Mouse (Mus musculus) myocyte (in vitro differentiated cells): ENCODE measurements around the gene AI481877. TPM values are rescaled to one million over a fixed set of nuclear protein-coding genes. Genes with fewer than 3 reads are reported as not detected.

Source experiments
- H3K27me3 ChIP-seq: one replicate; pipeline ENCODE4 v1.6.1; 2011; ENCODE audit not compliant: control insufficient read depth, insufficient read depth, insufficient read length
- H3K36me3 ChIP-seq: one replicate; pipeline ENCODE4 v1.6.1; 2011; ENCODE audit not compliant: control insufficient read depth, insufficient read depth
- H3K4me2 ChIP-seq: one replicate; pipeline ENCODE4 v1.6.1; 2011; ENCODE audit warnings: low read depth, control low read depth
- H3K4me3 ChIP-seq: one replicate; pipeline ENCODE4 v1.5.1; 2011; ENCODE audit warnings: mild to moderate bottlenecking, control low read depth, moderate library complexity
- H3K79me2 ChIP-seq: one replicate; pipeline ENCODE4 v1.6.1; 2011; ENCODE audit not compliant: control insufficient read depth, insufficient read depth
- H3ac ChIP-seq: one replicate; pipeline ENCODE4 v1.6.1; 2011; ENCODE audit not compliant: control insufficient read depth, insufficient read length
- CEBPB ChIP-seq: IDR thresholded peaks from 2 replicates; pipeline ENCODE4 v1.6.1; 2011; ENCODE audit warnings: mild to moderate bottlenecking, moderate library complexity; ENCODE audit not compliant: poor library complexity, insufficient read depth, severe bottlenecking
- E2F4 ChIP-seq: IDR thresholded peaks from one replicate; pipeline ENCODE4 v1.6.1; 2011; ENCODE audit warnings: mild to moderate bottlenecking, control low read depth, moderate library complexity; ENCODE audit not compliant: insufficient read depth
- MAX ChIP-seq: IDR thresholded peaks from one replicate; pipeline ENCODE4 v1.6.1; 2011; ENCODE audit warnings: low read depth, mild to moderate bottlenecking, control low read depth
- MYOD1 ChIP-seq, 3 experiments: IDR thresholded peaks; one replicate each; pipeline ENCODE4 v1.6.1; 2011; ENCODE audit warnings: control low read depth in 2 of 3, low read depth in 2 of 3, mild to moderate bottlenecking in 2 of 3, moderate library complexity in 1 of 3; ENCODE audit not compliant: insufficient read length in 2 of 3, control insufficient read depth in 1 of 3
- MYOG ChIP-seq, 3 experiments: IDR thresholded peaks; one replicate each; pipeline ENCODE4 v1.6.1; 2011; ENCODE audit warnings: control low read depth in 2 of 3, low read depth in 2 of 3, mild to moderate bottlenecking in 2 of 3; ENCODE audit not compliant: insufficient read length in 2 of 3, control insufficient read depth in 1 of 3, insufficient read depth in 1 of 3
- POLR2A ChIP-seq: IDR thresholded peaks from one replicate; pipeline ENCODE4 v1.6.1; 2011; ENCODE audit warnings: low read depth, mild to moderate bottlenecking, control low read depth, moderate library complexity; ENCODE audit not compliant: insufficient read length
- POLR2AphosphoS2 ChIP-seq: IDR thresholded peaks from one replicate; pipeline ENCODE4 v1.6.1; 2011; ENCODE audit warnings: low read depth, control low read depth; ENCODE audit not compliant: insufficient read length
- REST ChIP-seq: IDR thresholded peaks from one replicate; pipeline ENCODE4 v1.6.1; 2011; ENCODE audit warnings: mild to moderate bottlenecking, control low read depth, moderate library complexity; ENCODE audit not compliant: insufficient read depth, insufficient read length
- SRF ChIP-seq: IDR thresholded peaks from one replicate; pipeline ENCODE4 v1.6.1; 2011; ENCODE audit warnings: low read depth; ENCODE audit not compliant: control insufficient read depth, insufficient read length
- TCF12 ChIP-seq: IDR thresholded peaks from one replicate; pipeline ENCODE4 v1.6.1; 2011; ENCODE audit warnings: mild to moderate bottlenecking, control low read depth; ENCODE audit not compliant: poor library complexity, insufficient read depth, severe bottlenecking
- TCF3 ChIP-seq: IDR thresholded peaks from one replicate; pipeline ENCODE4 v1.6.1; 2011; ENCODE audit warnings: low read depth, control low read depth; ENCODE audit not compliant: insufficient read length
- USF1 ChIP-seq: IDR thresholded peaks from one replicate; pipeline ENCODE4 v1.6.1; 2011; ENCODE audit warnings: low read depth, mild to moderate bottlenecking, control low read depth, moderate library complexity
- polyA plus RNA-seq: library from polyadenylated mRNA; unstranded; fragments of >200 nt; fragmentation: generic; extraction: Trizol; gene quantifications from one replicate; pipeline ENCODE4 v1.2.1, GENCODE M21; 2012; ENCODE audit warnings: missing spikeins

Gene AI481877
- polyA plus RNA-seq, 1 experiment, result 0.01 TPM

GRCm38 (mm10) chr4:59104166-59104565 lies 34.6 kb downstream of the AI481877 start:
- H3K27me3 ChIP-seq, result no peaks in the 10 kb centered on the region
- H3K4me3 ChIP-seq, result no peak overlapping the region
- H3ac ChIP-seq, result no peak overlapping the region
- TF ChIP-seq SRF (no peak), MAX (no peak), REST (no peak), MYOG (IDR thresholded peaks at IDR 0.05; ENCODE audit: control insufficient read depth in 1 of 3, insufficient read depth in 1 of 3, insufficient read length in 2 of 3, low read depth in 2 of 3) (no peak), MYOD1 (IDR thresholded peaks at IDR 0.05; ENCODE audit: control insufficient read depth in 1 of 3, insufficient read length in 2 of 3, low read depth in 2 of 3) (no peak), POLR2A (no peak), POLR2AphosphoS2 (no peak), E2F4 (no peak), CEBPB (no peak), TCF12 (no peak), USF1 (no peak), TCF3 (no peak)
- H3K4me2 ChIP-seq, result no peak overlapping the region
- no peaks in the 10 kb centered on the region for H3K36me3 ChIP-seq
- no peaks in the 10 kb centered on the region for H3K79me2 ChIP-seq

DNA sequence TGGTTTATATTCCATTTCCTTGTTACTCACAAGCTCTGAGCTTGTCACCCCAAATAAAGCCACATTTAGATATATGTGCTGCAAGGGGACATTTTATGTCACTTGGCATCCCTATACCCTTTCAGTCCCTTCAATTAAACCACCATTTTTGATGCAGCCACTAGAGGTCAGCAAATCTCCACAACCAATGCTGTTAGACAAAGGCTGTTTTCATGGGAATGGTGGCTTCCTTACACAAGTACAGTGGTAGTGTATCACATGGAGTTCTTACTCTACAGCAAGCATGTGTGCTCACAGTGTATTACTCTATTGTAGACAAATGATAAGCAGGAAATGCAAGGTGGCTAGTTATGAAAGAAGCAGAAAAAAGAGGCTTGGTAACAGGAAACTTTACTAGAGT lies 42.4 kb downstream of the AI481877 start:
- Histone ChIP-seq H3K27me3 (no peaks in the 10 kb centered on the region), H3K36me3 (no peaks in the 10 kb centered on the region), H3K4me2 (no peak overlapping the region), H3K79me2 (no peaks in the 10 kb centered on the region), H3ac (no peak overlapping the region), H3K4me3 (no peak overlapping the region)
- TF ChIP-seq CEBPB (no peak), MYOD1 (IDR thresholded peaks at IDR 0.05; ENCODE audit: control insufficient read depth in 1 of 3, insufficient read length in 2 of 3, low read depth in 2 of 3) (no peak), TCF12 (no peak), POLR2A (no peak), MAX (no peak), TCF3 (no peak), SRF (no peak), MYOG (IDR thresholded peaks at IDR 0.05; ENCODE audit: control insufficient read depth in 1 of 3, insufficient read depth in 1 of 3, insufficient read length in 2 of 3, low read depth in 2 of 3) (no peak), USF1 (no peak), E2F4 (no peak), REST (no peak), POLR2AphosphoS2 (no peak)

GRCm38 (mm10) chr4:59089391-59089790 lies 49.4 kb downstream of the AI481877 start:
- TF ChIP-seq TCF3 (no peak), TCF12 (no peak), USF1 (no peak), E2F4 (no peak), MYOG (IDR thresholded peaks at IDR 0.05; ENCODE audit: control insufficient read depth in 1 of 3, insufficient read depth in 1 of 3, insufficient read length in 2 of 3, low read depth in 2 of 3) (no peak), CEBPB (no peak), MYOD1 (IDR thresholded peaks at IDR 0.05; ENCODE audit: control insufficient read depth in 1 of 3, insufficient read length in 2 of 3, low read depth in 2 of 3) (no peak), MAX (no peak), SRF (no peak)
- Histone ChIP-seq H3K4me2 (no peak overlapping the region), H3ac (no peak overlapping the region), H3K79me2 (no peaks in the 10 kb centered on the region), H3K36me3 (no peaks in the 10 kb centered on the region), H3K4me3 (no peak overlapping the region), H3K27me3 (no peaks in the 10 kb centered on the region)

DNA sequence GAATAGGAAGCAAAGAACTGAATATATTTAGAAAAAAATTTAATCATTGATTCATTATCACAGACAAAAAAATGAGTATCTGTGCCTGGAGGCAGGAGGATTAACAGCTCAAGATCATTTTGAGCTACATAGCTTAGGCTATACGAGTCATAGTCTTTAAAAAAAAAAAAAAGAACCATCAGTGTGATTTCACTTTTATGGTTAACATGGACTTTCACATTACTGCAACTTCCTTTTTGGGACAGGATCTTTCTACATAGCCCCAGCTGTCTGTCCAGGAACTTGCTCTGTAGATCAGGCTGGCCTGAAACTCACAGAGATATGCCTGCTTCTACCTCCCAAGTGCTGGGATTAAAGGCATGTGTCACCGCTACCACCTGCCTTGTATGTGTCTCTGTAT lies 55.4 kb downstream of the AI481877 start:
- no peak overlapping the region for H3K4me2 ChIP-seq
- no peak overlapping the region for H3ac ChIP-seq
- no peaks in the 10 kb centered on the region for H3K79me2 ChIP-seq
- no peaks in the 10 kb centered on the region for H3K36me3 ChIP-seq
- H3K27me3 ChIP-seq, result no peaks in the 10 kb centered on the region
- H3K4me3 ChIP-seq, result no peak overlapping the region
- TF ChIP-seq TCF12, result no peak
- no peak for TF ChIP-seq MAX
- no peak for TF ChIP-seq CEBPB
- TF ChIP-seq REST, result no peak
- no peak for TF ChIP-seq POLR2AphosphoS2
- TF ChIP-seq MYOD1 (IDR thresholded peaks at IDR 0.05; ENCODE audit: control insufficient read depth in 1 of 3, insufficient read length in 2 of 3, low read depth in 2 of 3), result no peak
- no peak for TF ChIP-seq POLR2A
- no peak for TF ChIP-seq E2F4
- no peak for TF ChIP-seq TCF3
- TF ChIP-seq MYOG (IDR thresholded peaks at IDR 0.05; ENCODE audit: control insufficient read depth in 1 of 3, insufficient read depth in 1 of 3, insufficient read length in 2 of 3, low read depth in 2 of 3), result no peak
- TF ChIP-seq USF1, result no peak
- no peak for TF ChIP-seq SRF

DNA sequence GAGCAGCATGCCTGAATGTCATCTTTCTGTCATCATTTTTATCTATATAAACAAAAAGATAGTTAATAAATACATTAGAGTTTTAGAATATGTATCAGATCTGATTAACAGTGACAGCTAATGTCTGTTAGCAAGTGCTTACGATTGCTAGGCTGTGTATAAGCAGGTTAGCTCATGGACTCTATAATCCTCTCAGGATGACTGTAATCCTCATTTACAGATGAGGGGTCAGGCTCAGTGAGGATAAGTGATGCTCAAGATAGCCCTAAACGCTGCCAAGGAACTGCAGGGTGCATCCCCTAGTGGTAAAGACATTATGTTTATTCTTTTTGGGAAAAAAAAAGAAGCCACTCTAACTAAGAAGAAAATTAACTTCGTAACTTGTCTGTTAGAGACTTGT lies 69.5 kb downstream of the AI481877 start:
- TF ChIP-seq MYOG (IDR thresholded peaks at IDR 0.05; ENCODE audit: control insufficient read depth in 1 of 3, insufficient read depth in 1 of 3, insufficient read length in 2 of 3, low read depth in 2 of 3), result no peak
- no peak for TF ChIP-seq TCF3
- TF ChIP-seq MAX, result no peak
- TF ChIP-seq POLR2AphosphoS2, result no peak
- no peak for TF ChIP-seq POLR2A
- no peak for TF ChIP-seq USF1
- no peak for TF ChIP-seq CEBPB
- no peak for TF ChIP-seq MYOD1 (IDR thresholded peaks at IDR 0.05; ENCODE audit: control insufficient read depth in 1 of 3, insufficient read length in 2 of 3, low read depth in 2 of 3)
- TF ChIP-seq REST, result no peak
- no peak for TF ChIP-seq TCF12
- TF ChIP-seq SRF, result no peak
- TF ChIP-seq E2F4, result no peak
- no peak overlapping the region for H3K4me3 ChIP-seq
- H3ac ChIP-seq, result no peak overlapping the region
- no peaks in the 10 kb centered on the region for H3K36me3 ChIP-seq
- no peak overlapping the region for H3K4me2 ChIP-seq
- no peaks in the 10 kb centered on the region for H3K27me3 ChIP-seq
- H3K79me2 ChIP-seq, result no peaks in the 10 kb centered on the region
